Mouse (Mus musculus): Measurements from ENCODE around the gene Prc1.
"Not testable (repeated sequence)": the region's sequence is repeated elsewhere in the genome, so short reads cannot be mapped to it uniquely, and the experiment has no call there.

GRCm38 (mm10) chr7:80324816-80325119 is 30.5 kb downstream of the Prc1 start:
- TF ChIP-seq CTCF (IDR thresholded peaks at IDR 0.05); EP300 (IDR thresholded peaks at IDR 0.05; ENCODE audit: insufficient read depth, low read depth, low read length); POLR2A (IDR thresholded peaks at IDR 0.05; ENCODE audit: insufficient read depth, low read depth, low read length): not testable (repeated sequence)
